Mouse (Mus musculus) heart, adult 8-10 months (tissue): ENCODE measurements around the gene Ebf3. TPM values are rescaled to one million over a fixed set of nuclear protein-coding genes. Genes with fewer than 3 reads are reported as not detected.

ENCODE experiments used
- DNase-seq: peaks from one replicate; pipeline ENCODE4 v3.0.0; 2022; ENCODE audit warnings: low spot score
- total RNA-seq, 4 experiments: library from RNA; stranded (reverse); gene quantifications; 2 replicates each; pipeline ENCODE4 v1.2.4; 2022

The Ebf3 gene
- 1 to 10 TPM; 5.0 to 9.3 (median 7.6) TPM for total RNA-seq

DNA sequence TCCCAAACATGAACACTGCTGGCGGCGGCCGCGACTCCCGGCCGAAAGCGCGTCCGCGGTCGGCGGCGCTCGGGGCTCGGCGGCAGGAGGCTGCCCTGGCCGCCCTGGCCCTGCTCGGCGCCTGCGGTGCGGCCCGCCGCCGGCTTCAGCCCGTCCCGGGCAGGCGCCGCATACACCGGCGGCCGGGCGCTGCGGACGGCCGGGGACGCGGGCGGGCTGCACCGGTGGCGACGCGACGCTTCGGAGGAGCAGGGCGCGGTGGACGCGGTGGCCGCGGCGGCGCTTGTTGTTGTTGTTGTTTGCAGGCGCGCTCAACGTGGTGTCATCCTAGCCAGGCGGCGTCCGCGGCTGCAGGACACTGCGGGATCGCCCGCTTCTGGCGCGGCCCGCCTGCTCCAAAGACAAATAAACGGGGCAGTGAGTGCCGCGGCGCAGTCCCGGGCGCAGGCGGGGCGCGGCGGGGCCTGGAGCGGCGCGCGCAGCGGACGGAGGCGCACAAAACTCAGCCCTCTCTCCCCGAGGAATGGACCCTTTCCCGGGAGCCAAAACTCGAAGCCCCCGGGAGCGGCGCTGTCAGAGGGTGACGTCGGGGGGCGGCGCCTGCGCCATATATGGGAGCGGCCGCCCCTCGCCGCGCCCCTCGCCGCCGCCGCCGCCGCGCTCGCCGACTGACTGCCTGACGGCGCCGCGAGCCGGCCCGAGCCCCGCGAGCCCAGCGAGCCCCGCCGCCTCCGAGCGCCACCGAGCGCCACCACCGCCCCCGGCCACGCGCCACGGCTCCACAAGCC is at the start of gene Ebf3:
Gene Ebf3, minus strand, starts transcription at position 542 of the 788 bp plus-strand sequence.
- DNase-seq: peak; percentile 86

DNA sequence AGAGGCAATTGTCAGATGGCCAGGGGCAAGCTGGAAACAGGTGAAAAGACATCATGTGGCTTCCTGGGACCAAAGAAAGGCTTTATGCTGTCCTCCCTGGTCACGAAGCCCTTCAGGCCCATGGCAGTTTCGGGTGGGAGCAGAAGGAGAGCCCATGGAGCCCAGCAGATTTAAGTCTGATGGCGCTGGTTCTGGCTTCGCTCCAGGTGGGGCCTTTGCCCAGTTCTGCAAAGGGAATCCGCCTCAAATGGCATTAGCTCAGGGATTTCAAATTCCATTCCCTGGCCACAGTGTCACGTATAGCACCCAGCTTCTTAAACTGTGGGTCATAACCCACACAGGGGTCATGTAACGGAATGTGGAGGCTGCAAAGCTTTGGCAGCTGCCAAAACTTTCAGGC is 32.6 kb upstream of the Ebf3 start:
- DNase-seq: no peak

DNA sequence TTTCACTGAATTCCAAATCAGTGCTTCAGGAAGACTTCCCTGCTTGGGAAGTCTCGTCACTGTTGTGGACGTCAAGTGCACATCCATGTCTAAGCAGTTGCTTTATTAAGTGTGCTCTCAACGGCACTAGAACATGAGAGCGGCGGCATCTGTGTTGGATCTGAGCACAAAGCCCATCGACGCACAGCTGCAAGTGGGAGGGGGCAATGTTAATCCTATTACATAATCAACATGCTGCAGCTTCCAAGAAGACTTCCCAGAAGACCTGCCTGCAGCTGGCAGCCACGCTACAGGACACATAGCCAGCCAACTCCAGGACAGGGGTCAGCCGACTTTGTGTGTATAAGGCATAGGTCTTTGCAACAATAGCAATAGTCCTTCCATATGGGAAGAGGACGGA is 31.8 kb upstream of the Ebf3 start:
- peak; percentile 13 for DNase-seq

DNA sequence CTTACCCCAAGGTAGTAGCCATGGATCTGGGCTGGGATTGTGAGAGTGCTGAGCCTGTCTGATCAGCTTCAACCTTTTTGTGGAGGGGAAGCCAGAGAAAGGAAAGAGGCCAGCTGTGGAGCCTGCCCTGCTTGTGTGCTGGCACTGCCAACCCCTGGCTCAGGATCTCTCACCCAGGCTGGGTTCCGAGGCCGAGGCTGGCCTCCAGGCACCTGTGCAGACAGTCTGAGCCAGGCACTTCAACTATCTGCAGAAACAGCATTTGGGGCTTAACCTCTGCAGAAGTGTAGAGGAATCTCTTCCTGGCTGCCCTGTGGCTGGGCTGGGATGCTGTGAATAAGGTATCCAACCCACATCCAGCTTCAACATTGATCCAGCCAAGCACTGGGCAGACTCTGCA is 19.7 kb upstream of the Ebf3 start:
- DNase-seq: no peak

DNA sequence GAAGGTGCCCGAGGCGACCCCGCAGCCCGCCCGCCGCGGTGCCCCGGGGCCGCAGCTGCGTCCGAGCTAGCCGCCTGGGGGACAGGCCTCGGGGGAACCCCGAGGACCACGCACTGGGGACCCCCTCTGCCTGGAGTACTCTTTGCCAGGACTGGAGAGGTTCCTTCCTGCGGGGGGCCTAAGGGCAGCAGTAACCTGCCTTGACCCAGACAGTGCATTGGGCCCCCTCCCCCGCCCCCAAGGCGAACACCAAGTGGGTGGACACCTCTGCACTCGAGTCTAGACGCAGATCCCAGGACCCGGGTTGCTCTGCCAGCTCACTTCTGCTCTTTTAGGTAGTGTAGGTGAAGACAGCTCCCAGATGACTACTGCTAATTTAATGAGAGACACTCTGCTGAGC is 8.7 kb upstream of the Ebf3 start:
- no peak for DNase-seq

DNA sequence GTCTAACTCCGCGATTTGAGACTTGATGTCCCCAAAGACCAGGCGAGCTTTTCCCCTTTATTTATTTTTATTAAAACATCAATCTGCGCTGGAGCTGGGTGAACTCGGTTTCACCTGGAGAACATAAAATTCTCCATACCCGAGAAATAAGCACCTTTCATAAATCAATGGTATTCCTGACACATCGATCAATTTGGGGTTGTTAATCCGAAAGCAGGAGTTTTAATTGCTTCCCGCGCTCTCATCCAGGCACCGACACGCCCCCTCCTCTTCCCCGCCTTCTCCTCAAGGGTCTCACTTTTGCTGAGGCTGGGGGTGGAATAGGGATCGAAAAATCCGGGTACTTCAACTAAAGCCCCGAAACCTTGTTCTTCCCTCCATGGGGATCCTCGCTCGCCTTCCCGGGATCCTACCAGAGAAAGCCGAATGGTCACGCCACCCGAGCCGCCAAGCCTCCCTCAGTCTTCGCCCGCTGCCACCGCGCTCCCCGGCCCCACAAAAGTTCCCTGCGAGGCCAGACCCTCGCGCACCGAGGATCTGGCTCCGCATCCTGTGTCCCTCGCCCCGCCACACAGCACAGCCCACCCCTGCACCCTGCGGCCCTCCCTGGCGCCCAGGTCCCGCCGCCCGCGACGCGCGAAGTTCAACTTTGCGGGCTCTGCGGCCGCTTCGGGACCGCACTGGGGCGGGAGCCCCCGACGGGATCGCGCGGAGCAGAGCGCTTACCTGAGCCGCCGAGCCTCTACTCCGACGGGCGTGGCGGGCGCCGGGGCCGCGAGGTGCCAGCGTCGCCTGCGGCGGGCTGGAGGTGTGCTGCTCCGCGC is 7.9 kb upstream of the Ebf3 start:
- no peak for DNase-seq

DNA sequence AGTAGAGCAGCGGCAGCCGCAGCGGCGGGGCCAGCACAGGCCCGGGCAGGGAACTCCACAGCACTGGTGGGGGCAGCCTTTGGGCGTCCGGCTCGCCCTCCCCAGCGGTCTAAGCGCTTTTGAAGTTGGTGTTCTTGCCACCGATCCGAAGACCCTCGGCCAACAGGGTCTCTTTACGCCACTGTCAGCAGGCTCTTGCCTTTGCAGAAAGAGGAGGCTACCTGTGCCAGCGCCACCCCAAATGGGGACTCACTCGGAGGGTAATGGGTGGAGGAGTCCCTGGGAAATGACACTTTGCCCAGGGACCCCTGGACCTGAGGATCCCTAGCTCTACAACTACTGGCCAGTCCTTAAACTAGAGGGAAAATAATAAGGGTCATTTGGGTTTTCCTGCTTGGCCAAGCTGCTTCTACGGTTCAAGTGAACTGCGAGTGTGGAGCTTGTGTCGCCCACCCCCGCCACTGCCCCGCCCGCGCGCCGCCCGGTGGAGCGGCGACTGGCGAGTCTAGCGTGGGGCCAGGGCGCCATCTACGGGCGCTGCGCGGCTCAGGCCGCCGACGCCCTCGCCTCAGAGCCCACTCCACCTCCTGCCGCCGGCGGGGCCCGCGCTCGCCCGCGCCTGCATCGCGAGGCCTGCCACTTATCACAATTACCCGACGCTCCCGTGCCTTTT is 7.0 kb upstream of the Ebf3 start:
- no peak for DNase-seq

DNA sequence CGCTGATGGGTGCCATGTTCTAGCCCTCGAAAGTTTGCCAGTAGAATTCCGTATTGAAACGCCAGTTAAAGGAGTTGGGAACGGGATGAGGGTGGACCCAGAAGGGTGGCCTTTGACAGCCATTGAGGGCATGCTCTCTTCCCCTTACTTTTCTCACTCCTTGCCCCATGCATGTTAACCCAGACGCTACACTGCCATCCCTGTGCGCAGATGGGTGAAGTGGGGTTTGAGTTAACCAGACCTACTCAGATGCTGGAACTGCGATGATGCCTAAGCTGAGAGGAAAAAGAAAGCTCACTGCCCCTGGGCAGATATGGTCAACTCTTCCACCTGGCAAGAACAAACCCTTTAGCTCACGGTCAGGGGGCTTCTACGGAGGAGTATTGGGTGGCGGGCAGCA is 6.1 kb upstream of the Ebf3 start:
- DNase-seq: no peak

DNA sequence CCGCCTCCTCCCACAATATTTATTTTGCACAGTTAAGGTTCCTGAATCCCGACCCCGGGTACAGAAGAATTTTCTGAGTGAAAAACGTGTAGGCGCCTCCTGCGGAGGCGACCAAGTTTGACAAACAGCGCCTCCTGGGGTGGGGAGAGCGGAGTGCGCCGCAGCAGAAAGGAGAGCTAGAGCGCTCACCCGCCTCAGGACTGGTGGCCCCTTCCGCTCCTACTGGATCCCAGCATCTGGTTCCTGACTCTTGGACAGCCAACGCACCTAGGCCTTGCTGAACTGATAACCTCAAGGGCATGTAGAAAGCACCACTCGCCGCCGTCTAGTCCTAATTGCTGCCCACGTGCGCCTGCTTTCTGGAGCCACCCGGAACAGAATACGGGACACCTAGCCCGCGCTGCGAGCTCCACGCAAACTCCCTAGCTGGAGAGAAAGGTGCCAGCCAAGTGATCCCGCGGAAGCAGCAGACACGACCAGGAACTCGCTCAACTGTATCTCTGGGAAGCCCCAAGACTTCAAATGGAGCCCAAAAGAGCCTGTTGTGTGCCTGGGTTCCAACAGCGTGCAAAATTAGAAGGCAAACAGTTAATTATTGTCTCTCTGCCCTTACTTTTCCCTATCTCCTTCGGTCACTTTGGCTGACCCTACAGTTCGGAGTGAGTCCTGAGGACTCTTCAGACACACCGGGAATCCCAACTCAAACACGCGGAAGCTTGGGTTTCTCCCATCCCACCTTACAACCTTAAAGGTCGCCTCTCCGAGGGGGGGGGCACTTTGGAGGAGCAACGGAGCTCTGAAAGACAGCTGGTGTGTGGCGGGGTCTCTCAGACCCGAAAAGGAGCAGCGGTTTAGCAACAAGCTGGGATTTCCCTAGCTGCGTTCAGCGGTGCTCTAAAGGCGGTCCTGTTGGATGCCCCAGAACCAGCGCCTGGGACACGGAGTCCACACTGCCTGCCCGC is 5.0 kb upstream of the Ebf3 start:
- no peak for DNase-seq

DNA sequence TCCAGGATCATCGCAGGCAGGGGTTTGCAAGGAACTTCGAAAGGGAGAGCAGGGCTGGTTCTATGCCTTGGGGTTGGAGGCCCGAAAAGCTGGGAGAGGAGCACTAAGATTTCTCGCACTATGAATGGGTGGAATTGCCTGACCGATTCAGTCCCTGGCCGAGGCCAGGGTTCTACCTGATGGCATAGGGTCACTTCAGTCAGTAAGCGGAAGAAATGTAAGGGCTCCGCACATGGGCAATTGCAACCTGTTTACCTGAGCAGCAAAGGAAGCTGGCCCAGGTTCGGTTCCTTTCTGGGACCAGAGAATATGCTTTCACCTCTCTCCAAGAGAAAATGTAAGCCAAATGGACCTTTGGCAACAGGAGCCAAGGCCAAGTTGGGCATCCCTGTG is 4.1 kb upstream of the Ebf3 start:
- no peak for DNase-seq

DNA sequence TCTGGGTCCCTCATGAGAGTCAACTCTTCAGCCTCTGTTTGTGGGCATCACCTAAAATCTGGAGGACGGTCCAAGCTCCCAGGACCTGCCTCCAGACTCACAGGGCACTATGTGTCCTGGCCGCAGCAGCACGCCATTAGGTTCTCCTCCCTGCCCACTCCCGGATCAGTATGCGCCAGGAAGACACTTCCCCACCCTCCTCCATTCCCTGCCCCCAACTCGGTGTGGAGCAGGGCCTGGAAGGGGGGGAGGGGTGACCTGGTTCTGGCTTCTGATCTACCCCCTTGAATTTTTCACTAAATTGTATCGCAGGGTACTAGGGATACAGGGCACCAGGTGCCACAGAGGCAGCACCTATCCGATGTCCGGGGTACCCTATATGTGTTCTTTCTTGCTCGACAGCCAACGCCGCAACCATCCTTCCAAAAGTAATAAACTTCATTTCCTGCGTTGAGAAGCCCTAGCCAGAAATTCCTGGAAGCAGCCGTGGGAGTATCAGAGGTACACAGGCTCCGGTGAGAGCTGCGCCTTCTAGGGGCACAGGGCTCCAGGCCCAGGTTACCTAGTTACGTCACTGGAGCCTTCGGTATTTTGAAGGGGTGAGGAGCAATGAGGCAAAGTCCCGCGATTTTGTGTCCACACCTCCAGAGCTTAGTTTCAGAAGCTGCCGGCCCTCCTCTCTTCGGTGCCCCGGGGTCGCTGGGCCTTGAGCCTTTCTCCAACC is 3.6 kb upstream of the Ebf3 start:
- no peak for DNase-seq

DNA sequence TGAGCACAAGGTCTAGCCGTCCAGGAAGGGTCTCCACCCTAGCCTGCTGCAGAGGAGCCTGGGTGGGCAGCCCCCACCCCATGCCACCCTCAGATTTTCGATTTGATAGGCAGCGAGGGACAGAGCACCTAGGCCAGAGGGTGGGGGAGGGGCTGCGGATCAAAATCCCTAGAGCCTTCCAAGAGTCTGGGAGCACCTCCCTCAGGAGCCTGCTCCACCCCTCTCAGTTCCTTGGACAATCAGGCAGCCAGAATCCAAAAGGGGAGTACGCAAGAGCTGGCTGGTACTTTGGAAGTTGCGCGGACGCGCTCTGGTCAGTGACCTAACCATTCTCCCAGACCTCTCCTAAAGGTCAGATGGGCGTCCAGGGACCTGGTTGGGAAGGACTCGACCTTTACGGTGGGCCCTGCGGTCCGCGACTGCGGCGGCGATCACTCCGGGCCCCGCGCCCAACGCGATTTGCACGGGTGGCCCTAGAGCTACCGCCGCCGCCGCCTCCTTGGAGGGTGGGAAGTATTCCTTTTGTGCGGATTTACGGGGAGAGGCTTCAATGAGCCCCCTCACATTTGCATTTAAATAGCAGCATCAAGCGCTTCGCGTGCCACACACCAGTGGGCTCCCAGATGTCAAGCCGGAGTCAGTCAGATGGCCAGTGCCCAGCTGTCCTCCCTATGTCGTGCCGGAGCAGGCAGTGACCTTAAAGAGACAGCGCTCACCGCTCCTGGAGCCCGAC is 2.8 kb upstream of the Ebf3 start:
- no peak for DNase-seq

DNA sequence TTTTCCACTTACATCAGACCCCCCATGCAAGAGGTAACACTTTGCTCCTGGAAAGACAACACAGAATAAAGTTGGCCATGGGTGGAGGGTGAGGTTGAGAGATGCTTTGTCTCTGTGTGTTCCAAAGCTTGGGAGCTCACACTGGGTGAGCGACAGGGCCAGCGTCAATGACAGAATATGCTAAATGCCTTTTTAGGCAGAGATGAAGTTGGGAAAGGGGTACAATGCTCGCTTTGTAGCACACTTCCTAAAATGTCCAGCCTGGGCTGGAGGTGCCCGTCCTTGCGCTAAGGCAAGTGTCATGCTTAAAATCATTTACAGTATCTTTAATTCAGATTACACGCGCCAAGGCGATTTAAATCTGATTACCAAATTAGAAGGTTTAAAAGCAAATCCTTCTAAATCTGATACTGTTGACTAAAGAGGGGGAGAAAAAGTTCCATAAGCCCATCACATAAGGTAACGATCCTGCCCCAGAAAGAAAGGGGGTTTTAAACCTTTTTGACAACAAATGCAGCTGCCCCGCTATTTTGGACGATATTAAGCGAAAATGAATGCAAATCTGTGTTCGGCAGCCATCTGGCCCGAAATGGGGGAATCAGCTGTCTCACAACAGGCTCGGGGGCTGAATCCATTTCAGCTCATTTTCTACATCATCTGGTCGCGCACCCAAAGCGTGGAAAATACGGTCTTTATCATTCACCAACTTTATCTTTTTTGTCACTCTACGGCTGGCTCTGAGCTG is 2.1 kb upstream of the Ebf3 start:
- no peak for DNase-seq

DNA sequence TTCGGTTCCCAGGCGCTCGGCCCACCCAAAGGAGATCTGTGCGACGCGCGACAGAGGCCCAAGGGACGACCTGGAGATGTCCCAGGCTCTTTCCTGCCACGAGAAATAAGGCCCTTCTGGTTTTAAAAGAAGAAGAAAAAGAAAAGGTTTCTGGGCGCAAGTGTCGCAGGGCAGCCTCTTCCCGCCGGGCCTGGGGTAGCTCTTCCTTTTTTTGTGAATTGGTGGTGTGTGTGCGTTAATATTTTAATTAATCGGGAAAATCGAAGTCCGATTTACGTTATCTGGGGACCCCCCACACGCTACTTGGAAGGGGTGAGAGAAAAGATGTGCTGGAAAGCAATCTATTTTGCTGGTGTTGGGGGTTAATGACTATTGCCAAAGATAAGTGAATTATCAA is 1.3 kb upstream of the Ebf3 start:
- no peak for DNase-seq

DNA sequence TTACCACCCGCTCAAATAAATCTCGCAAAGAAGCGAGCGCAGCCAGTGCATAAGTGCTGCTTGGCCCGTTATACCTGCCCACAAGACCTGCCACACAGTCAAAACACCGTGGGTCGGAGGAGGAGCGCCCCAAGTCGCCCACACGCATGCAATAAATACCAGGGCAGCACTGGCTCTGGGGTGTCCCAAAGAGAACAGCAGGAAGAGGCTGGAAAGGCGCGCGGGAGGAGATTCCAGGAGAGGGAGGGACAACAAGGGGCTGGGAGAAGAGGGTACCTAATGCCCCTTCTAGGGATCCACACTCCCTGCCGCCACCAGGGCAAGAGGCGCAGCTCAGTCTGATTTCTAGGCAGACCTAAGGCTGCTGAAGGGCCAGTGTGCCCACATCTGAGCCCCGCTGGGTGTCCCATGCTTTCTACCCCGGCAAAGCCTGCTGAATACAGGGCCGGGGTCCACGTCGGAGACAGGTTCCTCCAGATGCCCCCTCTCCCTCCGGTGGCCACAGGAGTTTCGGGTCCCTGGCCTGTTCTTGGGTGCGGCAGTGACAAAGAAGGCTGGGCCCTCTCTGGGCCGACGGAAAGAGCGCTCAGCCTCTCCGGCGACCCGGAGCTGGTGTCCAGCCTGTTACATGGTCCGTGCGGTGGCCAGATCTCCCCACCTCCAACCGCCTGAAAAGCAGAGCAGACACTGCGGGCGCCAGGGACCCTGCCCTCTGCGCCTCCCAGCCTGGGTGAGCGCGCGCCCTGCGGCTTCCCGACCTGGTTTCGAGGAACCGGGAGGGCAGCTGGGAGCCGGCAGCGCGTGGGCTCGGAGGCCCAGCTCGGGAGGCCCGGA is 682 bp upstream of the Ebf3 start:
- no peak for DNase-seq

DNA sequence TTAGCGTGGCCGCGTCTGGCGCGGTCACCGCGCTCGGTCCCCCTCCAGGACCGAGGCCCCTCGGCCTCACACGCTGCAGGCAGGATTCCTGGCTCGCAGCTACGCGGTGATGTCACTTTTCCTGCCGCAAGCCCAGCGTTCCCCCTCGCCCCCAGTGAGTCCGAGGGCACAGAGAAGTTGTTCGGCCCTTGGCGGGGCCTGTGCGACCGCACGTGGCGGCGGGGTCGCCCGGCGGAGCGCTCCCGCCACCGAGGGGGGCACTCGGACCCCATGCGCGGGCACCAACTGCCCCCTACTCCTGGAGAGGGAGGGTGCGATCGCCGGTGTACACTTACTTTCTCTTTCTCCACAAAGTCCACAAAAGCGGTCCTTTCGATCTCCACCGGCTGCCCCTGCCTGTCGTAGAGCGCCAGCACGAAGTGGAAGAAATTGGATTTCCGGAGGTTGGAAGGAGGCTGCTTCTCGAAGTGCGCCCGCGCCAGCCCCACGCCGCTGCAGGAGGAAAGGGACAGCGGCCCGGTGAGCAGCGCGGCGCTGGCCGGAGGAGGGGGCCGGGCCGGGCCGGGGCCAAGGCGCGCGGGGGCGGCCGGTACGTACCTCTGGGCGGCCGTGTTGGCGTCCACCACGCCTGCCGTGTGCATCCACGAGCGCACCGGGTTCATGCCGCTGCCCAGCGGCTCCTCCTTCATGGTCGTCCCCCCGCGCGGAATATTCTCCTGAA is 902 bp downstream of the Ebf3 start:
- DNase-seq: no peak

DNA sequence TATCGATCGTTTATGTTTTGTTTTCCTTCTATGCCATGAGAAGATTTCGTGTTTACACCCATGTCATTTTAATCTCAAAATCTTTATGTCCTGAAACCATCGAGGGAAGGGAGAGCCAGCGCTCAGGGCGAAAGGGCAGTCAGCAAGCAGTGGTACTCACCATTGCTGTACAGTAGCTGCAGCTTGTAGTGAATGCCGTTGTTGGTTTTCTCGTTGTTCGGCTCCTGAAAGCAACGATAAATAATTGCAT is 1.4 kb downstream of the Ebf3 start:
- no peak for DNase-seq
